Mouse (Mus musculus) megakaryocyte progenitor cell, adult 5-6 weeks (primary cell): ENCODE measurements around the gene Tep1. TPM values are rescaled to one million over a fixed set of nuclear protein-coding genes. Genes with fewer than 3 reads are reported as not detected.

Source experiments
- ATAC-seq: replicated peaks from 2 replicates; pipeline ENCODE4 v1.8.0; 2016; ENCODE audit warnings: mild to moderate bottlenecking, moderate TSS enrichment, inconsistent platforms; ENCODE audit not compliant: poor library complexity
- total RNA-seq, 2 experiments: library from RNA; stranded (forward) in 1 of 2; stranded (reverse) in 1 of 2; fragments of 157-497, 149-512 nt in 1 of 2; fragments of 200-1000 nt in 1 of 2; gene quantifications; 2 replicates each; pipeline versions ENCODE4 v1.2.3 to v1.2.4; 2015 to 2017

The Tep1 gene
- total RNA-seq, 2 experiments from 2014 or later, result 21.0 to 37.7 TPM

- no peak for ATAC-seq
These were observed 74.4 kb downstream of the Tep1 start for GRCm38 (mm10) chr14:50795965-50796364.

DNA sequence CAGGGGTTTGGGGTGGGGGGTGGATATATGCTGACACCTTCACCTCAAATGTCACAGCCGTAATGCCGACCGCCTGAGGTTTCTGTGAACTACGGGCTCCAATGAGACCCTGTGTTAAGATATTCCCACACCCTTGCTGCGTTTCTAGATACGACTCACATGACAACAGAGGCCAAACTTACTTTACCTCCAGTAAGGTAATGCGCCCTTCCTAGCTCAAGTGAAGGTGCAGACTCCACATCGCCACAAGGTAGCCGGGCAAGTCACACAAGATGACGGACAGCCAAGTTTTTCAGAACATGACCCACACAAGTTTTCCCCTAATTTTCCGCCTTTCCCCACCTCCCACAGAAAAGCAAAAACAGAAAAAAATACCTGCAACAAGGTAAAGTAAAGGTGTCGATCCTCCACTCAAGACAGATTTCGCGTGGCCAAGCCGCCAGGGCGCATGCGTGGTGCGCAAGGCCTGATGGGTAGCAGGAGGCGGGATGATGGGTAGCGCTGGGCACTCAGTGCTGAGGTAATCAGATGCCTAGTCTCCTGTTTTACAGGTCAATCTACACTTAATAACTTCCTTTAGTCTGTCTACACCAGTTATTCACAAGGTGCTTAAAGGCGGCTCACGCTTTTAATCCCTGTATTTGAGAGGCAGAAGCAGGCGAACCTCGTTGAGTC, 75.0 kb downstream of the Tep1 start:
- no peak for ATAC-seq

DNA sequence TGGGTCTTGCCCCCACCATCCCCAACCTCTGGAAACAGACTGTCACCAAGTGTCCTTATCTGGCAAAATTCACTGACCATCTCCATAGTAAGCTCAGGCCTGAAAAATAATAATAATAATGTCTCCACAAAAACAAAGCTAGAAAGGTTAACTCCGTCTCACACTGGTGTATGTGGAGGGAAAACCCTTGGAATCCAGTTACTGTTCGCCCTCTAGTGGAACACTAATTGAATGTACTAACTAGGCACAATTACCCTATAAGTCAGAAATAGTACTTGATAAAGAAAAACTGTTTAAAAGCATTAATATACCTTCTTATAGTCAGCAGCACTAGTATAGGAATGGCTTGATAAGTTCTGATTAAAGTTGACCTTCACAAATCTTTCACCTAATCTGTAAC, 82.2 kb downstream of the Tep1 start:
- peak; percentile 43 for ATAC-seq

- peak; percentile 99 for ATAC-seq
These were observed 85.1 kb downstream of the Tep1 start, which contains the start of gene Ttc5 for GRCm38 (mm10) chr14:50785251-50785637. Gene Ttc5, minus strand, starts transcription at chr14:50785519.

DNA sequence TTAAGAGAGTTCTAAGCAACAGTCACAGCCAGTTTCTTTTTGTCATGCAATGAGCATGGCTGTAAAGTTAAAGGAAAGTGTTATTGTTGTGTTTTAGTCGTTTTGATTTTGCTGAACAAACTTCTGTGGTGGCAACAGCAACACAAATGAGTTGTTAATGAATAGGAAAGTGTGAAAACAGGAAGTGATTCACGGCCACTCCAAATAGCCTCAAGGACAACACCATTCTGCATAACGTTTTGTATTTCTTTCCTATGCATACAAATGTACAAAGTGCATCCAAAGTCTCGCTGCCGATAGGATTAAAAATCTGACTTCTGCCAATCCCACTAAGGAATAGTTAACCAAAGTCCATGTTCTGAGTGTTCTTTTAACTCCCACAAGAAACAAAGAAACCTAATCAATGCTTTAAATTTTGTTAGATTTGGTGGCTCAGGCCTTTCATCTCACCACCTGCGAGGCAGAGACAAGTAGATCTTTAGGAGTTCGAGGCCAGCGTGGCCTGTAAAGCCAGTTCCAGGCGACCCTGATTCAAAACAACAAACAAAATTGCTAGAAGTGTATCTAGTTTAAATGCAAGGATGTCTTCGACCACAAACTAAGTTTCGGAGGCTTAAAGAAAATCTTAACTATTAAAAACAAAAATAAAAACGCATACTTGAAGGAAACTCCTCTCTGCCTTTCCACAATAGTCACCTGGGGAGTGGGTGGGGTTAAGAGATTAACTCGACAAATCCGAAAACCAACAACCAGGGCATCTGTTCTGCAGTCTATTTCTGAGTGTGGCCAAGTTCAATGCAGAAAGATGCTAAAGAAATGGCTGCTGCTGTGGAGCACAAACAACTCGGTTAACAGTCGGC, 85.7 kb downstream of the Tep1 start:
- ATAC-seq, result no peak

- ATAC-seq, result no peak
These were observed 88.2 kb downstream of the Tep1 start for GRCm38 (mm10) chr14:50782166-50782565.

Other genes with a start within 250 kb of the Tep1 start
- gene Olfr745, start 231.2 kb downstream of the Tep1 start, total RNA-seq (2015), result not detected in 2 replicates
- gene Olfr745, start 231.2 kb downstream of the Tep1 start, total RNA-seq (2017), result not detected in 2 replicates
- gene Olfr746, start 223.5 kb downstream of the Tep1 start, total RNA-seq (2015), result not detected in 2 replicates
- not detected in 2 replicates for gene Olfr746, start 223.5 kb downstream of the Tep1 start, total RNA-seq (2017)
- gene Olfr747, start 177.4 kb downstream of the Tep1 start, total RNA-seq (2015), result not detected in 2 replicates
- not detected in 2 replicates for gene Olfr747, start 177.4 kb downstream of the Tep1 start, total RNA-seq (2017)
- gene Olfr748, start 163.2 kb downstream of the Tep1 start, total RNA-seq (2015), result not detected in 2 replicates
- gene Olfr748, start 163.2 kb downstream of the Tep1 start, total RNA-seq (2017), result not detected in 2 replicates
- gene Olfr749, start 125.5 kb downstream of the Tep1 start, total RNA-seq (2015), result not detected in 2 replicates
- gene Olfr749, start 125.5 kb downstream of the Tep1 start, total RNA-seq (2017), result not detected in 2 replicates
- 20.6 and 27.4 TPM in 2 replicates for gene Ttc5, start 85.0 kb downstream of the Tep1 start, total RNA-seq (2015)
- 39.5 and 41.8 TPM in 2 replicates for gene Ttc5, start 85.0 kb downstream of the Tep1 start, total RNA-seq (2017)
- not detected in 2 replicates for gene Ccnb1ip1, start 62.8 kb downstream of the Tep1 start, total RNA-seq (2015)
- not detected in 2 replicates for gene Ccnb1ip1, start 62.8 kb downstream of the Tep1 start, total RNA-seq (2017)
- 63.6 and 99.3 TPM in 2 replicates for gene Parp2, start 62.7 kb downstream of the Tep1 start, total RNA-seq (2015)
- 92.4 and 99.5 TPM in 2 replicates for gene Parp2, start 62.7 kb downstream of the Tep1 start, total RNA-seq (2017)
- gene Klhl33, start 26.9 kb upstream of the Tep1 start, total RNA-seq (2015), result 0.10 TPM in 1 of 2 replicates, not detected in the other
- 0.25 and 0.37 TPM in 2 replicates for gene Klhl33, start 26.9 kb upstream of the Tep1 start, total RNA-seq (2017)
- gene Osgep, start 54.3 kb upstream of the Tep1 start, total RNA-seq (2015), result 116 and 117 TPM in 2 replicates
- gene Osgep, start 54.3 kb upstream of the Tep1 start, total RNA-seq (2017), result 117 and 125 TPM in 2 replicates
- gene Apex1, start 54.4 kb upstream of the Tep1 start, total RNA-seq (2015), result 246 and 285 TPM in 2 replicates
- gene Apex1, start 54.4 kb upstream of the Tep1 start, total RNA-seq (2017), result 189 and 223 TPM in 2 replicates
- gene Pip4p1, start 60.3 kb upstream of the Tep1 start, total RNA-seq (2015), result 47.0 and 58.0 TPM in 2 replicates
- 10.4 and 17.9 TPM in 2 replicates for gene Pip4p1, start 60.3 kb upstream of the Tep1 start, total RNA-seq (2017)
- 388 TPM in 2 replicates for gene Pnp, start 60.5 kb upstream of the Tep1 start, total RNA-seq (2015)
- gene Pnp, start 60.5 kb upstream of the Tep1 start, total RNA-seq (2017), result 201 and 203 TPM in 2 replicates
- 24.4 TPM in 1 of 2 replicates, not detected in the other for gene Gm49342, start 74.0 kb upstream of the Tep1 start, total RNA-seq (2015)
- 144 and 168 TPM in 2 replicates for gene Gm49342, start 74.0 kb upstream of the Tep1 start, total RNA-seq (2017)
- 11.0 and 16.1 TPM in 2 replicates for gene Pnp2, start 85.4 kb upstream of the Tep1 start, total RNA-seq (2015)
- 6.0 and 8.1 TPM in 2 replicates for gene Pnp2, start 85.4 kb upstream of the Tep1 start, total RNA-seq (2017)
- gene Rnase10, start 137.2 kb upstream of the Tep1 start, total RNA-seq (2015), result 0.78 and 3.3 TPM in 2 replicates
- 0.64 and 5.2 TPM in 2 replicates for gene Rnase10, start 137.2 kb upstream of the Tep1 start, total RNA-seq (2017)
- gene Rnase9, start 171.3 kb upstream of the Tep1 start, total RNA-seq (2015), result not detected in 2 replicates
- gene Rnase9, start 171.3 kb upstream of the Tep1 start, total RNA-seq (2017), result not detected in 2 replicates
- gene Rnase11, start 179.6 kb upstream of the Tep1 start, total RNA-seq (2015), result not detected in 2 replicates
- not detected in 2 replicates for gene Rnase11, start 179.6 kb upstream of the Tep1 start, total RNA-seq (2017)
- gene Rnase12, start 187.1 kb upstream of the Tep1 start, total RNA-seq (2015), result 6.2 and 8.9 TPM in 2 replicates
- gene Rnase12, start 187.1 kb upstream of the Tep1 start, total RNA-seq (2017), result 4.9 and 5.0 TPM in 2 replicates
- not detected in 2 replicates for gene Olfr750, start 203.9 kb upstream of the Tep1 start, total RNA-seq (2015)
- not detected in 2 replicates for gene Olfr750, start 203.9 kb upstream of the Tep1 start, total RNA-seq (2017)
- 4.8 and 7.1 TPM in 2 replicates for gene Rnase4, start 220.5 kb upstream of the Tep1 start, total RNA-seq (2015)
- 1.7 and 2.4 TPM in 2 replicates for gene Rnase4, start 220.5 kb upstream of the Tep1 start, total RNA-seq (2017)
- 1.8 and 2.0 TPM in 2 replicates for gene Ang, start 220.6 kb upstream of the Tep1 start, total RNA-seq (2015)
- 1.3 and 1.4 TPM in 2 replicates for gene Ang, start 220.6 kb upstream of the Tep1 start, total RNA-seq (2017)
- gene Eddm3b, start 243.9 kb upstream of the Tep1 start, total RNA-seq (2015), result not detected in 2 replicates
- gene Eddm3b, start 243.9 kb upstream of the Tep1 start, total RNA-seq (2017), result not detected in 2 replicates